Mouse (Mus musculus): Measurements from ENCODE around the gene Sugct.

DNA sequence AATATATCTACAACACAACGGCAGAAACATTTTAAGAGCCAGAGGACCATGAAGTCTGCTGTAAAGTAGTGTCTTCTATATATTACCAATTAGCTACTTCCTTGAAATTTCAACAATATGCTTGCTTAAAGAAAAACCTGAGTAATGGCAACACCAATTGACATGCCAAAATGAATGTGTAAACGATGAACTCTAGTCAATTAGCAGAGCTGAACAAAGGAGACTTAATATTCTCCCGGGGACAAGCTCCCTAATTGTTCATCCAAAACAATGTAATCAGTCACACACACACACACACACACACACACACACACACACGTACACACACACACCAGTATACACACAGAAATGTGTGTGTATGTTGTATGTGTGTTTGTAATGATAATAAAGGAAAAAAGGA is 160.5 kb downstream of the Sugct start:
- TF ChIP-seq CTCF (IDR thresholded peaks at IDR 0.05; ENCODE audit: insufficient read depth, low read depth, low read length) (no peak), POLR2A (IDR thresholded peaks at IDR 0.05; ENCODE audit: insufficient read depth, low read depth, low read length) (no peak)
